Mouse (Mus musculus) cerebellum, adult 11-12 months (tissue): ENCODE measurements around the gene Lgals3bp.
"Not testable (repeated sequence)": the region's sequence is repeated elsewhere in the genome, so short reads cannot be mapped to it uniquely, and the experiment has no call there.

Experiments used
- DNase-seq: peaks from one replicate; pipeline ENCODE4 v3.0.0; 2022

Gene Lgals3bp

DNA sequence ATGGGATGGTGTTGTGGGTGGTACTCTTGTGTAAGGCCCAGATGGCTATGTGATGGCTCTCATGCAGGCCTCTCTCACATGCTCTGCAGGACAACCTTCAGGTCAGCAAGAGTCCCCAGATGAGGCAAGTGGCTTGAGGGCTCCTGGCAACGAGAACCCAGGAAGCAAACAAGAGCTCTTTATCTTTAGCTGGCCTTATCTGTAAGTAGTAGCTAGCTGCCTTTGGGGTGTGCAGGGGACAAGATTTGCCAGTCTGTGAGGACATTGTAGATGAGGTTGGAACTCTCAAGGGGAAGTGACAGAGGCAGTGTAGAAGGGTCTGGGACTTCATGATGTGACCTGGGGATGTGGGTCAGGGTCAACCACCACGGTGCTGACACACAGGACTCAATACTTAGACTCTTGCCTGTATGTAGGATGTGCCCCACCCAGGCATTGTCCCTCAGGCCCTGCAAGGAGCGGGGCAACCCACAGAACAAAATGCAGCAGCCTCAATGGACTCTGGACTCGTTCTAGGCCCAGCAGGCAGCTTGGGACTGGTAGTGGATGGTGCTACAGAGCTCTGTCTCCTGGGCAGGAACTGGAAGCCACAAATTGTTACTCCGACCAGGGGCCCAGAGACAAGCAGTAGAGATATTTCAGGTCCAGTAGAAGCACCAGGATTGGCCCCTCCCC is 1.9 kb downstream of the Lgals3bp start:
- DNase-seq: peak; percentile 19

GRCm38 (mm10) chr11:118397806-118398530 is 3.9 kb downstream of the Lgals3bp start:
- peak; percentile 17 for DNase-seq

DNA sequence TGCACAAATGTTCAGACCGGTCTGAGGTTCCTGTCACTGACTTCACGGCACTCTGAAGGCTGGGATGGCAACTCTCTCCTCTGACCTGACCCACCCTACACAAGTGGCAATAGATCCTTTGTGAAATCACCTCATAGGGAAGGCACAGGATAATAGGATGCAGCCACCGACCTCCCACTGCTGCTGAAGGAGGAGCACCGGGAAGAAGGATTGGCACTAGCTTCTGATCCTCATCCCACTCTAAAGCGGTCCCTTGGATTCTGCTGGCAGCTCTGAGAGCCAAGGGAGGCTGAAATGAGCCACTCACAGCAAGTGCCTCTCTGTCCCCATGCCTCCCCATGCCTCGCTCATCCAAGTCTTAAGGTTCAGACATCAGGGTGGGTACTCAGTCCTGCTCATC is 7.4 kb downstream of the Lgals3bp start:
- no peak for DNase-seq

GRCm38 (mm10) chr11:118393991-118394390 is 7.9 kb downstream of the Lgals3bp start:
- peak; percentile 33 for DNase-seq

DNA sequence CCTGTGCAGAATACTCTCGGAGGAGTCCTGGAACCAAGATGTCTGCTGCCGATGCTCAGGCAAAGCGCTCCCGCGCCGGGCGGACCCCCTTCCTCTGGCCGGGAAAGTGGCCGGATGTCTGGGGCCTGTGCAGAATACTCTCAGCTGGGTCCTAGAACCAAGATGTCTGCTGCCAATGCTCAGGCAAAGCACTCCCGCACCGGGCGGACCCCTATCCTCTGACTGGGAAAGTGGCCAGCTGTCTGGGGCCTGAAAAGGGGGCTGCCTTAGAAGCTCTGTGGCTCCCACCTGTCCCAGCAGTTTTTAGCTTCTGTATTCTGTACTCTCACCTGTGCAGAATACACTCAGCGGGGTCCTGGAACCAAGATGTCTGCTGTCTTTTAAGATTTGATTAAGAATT is 14.1 kb downstream of the Lgals3bp start:
- peak; percentile 1 for DNase-seq

DNA sequence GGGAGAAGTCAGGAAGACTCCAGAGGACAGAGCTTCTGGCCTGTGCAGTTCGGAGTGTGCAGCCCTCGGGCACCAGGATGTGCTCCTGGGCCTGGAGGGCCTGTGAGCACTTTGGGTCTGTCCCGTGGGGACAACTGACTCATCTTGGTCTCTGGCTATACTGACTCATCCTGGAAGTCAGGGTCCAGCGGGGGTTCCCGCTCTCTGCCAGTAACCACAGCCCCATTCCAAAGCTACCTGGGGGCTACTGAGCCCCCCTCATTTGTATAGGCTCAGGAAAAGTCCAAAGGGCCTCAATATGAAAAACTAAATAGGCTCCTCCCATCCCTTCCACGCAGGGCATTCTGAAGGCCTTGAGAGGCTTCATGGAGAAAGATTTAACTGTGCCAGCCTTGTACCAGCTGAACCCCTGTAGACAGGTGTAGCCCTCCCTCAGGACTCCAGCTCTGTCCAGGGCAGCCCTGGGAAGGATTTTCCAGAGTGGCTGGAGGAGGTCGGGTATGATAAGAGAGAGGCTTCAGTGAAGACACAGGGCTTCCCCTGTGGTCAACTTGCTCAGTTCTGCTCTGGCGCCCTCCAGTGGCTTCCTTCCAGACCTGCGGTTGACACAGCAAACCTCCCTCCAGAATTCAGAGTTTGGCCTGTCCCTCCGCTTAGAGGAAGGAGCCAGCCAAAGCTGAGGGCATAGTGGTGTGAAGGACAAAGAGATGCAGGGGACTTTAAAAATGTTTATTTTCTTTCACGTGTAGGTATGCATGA is 22.5 kb downstream of the Lgals3bp start:
- peak; percentile 73 for DNase-seq

DNA sequence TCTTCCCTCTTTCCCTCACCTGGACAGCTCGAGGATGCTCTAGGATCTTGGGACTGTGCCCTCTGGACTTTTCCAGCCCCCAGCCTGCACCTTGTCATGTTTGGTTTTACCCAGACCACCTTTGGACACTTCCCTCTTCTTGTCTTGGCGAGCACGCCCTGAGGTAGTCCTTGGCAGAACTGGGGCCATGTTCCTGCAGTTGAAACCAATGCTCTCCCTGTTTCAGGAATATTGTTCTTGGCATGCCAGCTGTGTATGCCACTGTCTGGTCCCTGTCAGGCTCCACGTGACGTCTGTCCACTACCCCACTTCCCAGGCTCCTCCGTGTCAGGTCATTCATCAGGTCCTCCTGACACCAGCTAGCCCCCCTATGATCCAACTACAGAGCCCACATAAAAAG is 23.2 kb downstream of the Lgals3bp start:
- DNase-seq: no peak

- DNase-seq: not testable (repeated sequence)
These were observed 25.6 kb downstream of the Lgals3bp start for GRCm38 (mm10) chr11:118376323-118376722.

DNA sequence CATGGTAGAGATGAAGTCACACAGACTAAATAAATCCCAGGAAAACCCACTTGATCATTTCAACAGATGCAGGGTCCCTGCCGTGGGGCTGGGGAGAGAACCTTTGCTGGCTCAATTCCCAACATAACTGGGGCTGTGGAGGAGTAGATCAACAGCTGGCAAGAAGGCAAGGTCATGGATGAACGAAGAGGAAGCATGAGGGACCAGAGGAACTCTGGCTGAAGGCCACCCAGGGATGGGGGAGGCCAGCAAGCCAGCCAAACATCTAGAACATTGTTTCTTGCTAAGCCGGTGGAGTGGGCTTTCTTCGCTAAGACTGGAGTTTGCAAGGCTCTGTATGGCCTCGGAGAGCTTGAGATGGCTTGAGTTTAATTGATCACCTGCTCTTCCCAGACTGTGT is 26.0 kb downstream of the Lgals3bp start:
- DNase-seq: no peak

DNA sequence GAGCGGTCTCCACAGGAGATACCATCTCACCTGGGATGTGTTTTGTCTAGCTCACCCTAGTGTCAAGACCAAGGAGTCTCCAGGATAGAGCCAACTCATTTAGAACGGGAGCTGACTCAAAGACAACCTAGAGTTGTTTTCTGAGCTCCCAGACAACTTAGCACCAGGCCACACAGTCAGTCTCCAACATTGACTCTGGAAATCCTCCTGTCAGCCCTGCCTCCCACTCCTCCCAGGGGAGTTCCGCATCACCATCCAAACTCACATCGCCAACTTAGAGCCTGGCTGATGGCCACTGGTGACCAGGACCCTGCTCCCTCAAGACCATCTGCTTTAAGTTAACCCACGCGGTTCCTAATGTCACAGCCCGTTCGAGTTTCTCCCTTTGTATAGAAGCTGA is 26.4 kb downstream of the Lgals3bp start:
- no peak for DNase-seq

GRCm38 (mm10) chr11:118375006-118375405 is 26.9 kb downstream of the Lgals3bp start:
- DNase-seq: no peak

- no peak for DNase-seq
These were observed 27.4 kb downstream of the Lgals3bp start for GRCm38 (mm10) chr11:118374506-118374905.

DNA sequence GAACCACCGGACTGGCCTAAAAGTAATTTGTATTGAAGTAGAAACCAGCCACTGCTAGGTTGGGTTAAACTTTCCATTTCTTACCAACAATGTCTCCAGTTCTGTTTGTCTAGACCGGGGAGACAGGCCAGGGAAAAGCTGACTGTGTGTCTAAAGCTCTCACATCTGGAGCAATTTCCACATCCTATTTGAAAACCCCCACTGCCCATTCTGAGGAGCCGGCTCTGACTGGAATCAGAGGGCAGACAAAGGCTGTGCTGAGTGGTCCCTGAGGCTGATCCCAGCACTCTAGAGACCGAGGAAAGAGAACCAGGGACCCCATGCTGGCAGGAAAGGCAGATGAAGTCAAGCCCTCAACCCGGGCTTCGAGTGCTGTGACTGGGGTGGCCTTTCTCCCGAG is 29.3 kb downstream of the Lgals3bp start:
- no peak for DNase-seq

DNA sequence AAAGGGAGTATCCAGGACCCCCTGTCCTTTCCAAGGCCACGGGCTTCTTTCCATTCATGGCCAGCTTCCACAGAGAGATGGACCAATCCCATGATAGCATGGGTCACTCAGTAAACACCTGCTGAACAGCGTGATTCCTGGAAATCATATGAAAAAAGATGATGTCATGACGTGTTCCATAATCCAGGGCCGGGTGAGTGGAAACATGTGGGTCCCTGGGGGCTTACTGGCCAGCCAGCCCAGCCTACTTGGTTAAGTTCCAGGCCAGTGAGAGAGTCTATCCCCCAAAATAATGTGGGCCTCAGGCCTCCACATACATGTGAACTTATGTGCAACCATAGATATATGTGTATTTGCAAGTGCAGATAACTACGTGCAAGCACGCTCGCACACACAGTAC is 30.0 kb downstream of the Lgals3bp start:
- DNase-seq: no peak

DNA sequence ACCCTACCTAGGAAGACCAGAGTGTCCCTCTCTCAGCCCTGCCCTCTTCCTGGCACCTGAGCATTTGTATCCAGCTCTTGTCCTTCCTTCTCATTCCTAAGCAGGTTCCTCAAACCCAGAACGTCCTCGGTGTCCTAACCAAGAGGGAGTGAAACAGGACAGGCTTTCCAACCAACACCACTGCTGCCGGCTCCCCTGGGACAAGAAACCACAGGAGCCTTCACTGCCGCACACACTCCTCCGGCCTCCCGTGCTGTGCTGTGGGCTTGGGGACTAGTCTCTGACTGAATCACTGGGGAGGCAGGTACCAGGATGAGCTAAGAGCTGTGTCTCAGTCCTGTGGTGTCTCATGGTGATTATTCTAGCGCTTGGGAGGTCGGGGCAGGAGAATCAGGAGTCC is 32.2 kb downstream of the Lgals3bp start:
- no peak for DNase-seq

- DNase-seq: no peak
These were observed 32.6 kb downstream of the Lgals3bp start for GRCm38 (mm10) chr11:118369251-118369650.

GRCm38 (mm10) chr11:118368330-118368729 is 33.6 kb downstream of the Lgals3bp start:
- no peak for DNase-seq

GRCm38 (mm10) chr11:118366559-118366958 is 35.3 kb downstream of the Lgals3bp start:
- DNase-seq: no peak

- no peak for DNase-seq
These were observed 35.8 kb downstream of the Lgals3bp start for GRCm38 (mm10) chr11:118366108-118366507.

- DNase-seq: no peak
These were observed 36.7 kb downstream of the Lgals3bp start for GRCm38 (mm10) chr11:118365171-118365570.

- DNase-seq: no peak
These were observed 37.9 kb downstream of the Lgals3bp start for GRCm38 (mm10) chr11:118364021-118364420.

DNA sequence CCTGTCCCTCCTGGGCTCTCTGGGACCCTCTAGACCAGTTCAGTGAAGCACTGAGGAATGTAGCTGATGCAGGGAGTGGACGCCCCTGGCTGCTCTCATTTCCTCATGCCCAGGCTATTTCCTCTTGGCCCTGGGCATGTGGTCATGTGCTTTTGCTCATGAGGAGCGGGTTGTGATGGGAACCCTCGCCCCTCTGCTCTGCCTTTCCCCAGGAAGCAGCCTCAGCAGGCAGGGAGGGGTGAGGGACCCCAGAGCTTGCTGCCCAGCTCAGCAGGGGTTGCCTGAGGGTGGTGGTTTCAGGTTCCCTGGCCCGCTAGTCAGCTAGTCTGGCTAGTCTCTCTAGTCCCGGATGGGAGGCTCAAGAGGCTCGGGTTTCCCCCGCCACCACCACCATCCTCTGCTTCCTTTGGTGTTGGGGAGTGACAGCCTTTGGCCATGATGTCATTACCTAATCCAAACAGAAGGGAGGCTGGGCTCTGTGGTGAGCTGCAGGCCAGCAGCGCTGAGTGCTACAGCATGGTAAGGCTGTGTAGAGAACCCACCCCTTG is 38.8 kb downstream of the Lgals3bp start:
- no peak for DNase-seq

DNA sequence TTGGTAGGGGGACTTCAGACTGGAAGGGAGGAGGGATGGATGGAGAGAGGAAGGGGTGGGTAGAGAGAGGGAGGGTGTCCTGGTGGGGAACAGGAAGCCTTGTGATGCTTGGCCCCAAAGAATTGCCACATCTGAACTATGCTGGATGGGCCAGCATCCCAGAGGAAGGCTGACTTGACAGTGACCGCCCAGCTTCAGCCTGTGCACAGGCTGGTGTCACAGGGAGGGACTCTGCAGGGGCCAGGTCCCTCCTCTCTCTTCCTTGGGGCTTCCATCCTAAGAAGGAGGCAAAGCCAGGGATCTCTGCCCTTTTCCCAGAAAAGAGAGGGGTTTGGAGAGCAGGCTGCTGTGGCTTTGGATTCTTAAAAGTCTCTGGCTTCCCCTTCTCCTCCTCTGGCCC is 39.4 kb downstream of the Lgals3bp start:
- DNase-seq: no peak

- no peak for DNase-seq
These were observed 41.0 kb downstream of the Lgals3bp start for GRCm38 (mm10) chr11:118360907-118361341.
